Mouse (Mus musculus) kidney, adult 2 months (tissue): ENCODE measurements around the gene Pmf1. TPM values are rescaled to one million over a fixed set of nuclear protein-coding genes. Genes with fewer than 3 reads are reported as not detected.
"Not testable (repeated sequence)": the region's sequence is repeated elsewhere in the genome, so short reads cannot be mapped to it uniquely, and the experiment has no call there.

ENCODE experiments used
- DNase-seq: peaks from one replicate; pipeline ENCODE4 v3.0.0; 2021
- H3K27ac ChIP-seq: fragments of 200-500 bp; 2 replicates; pipeline ENCODE4 v1.5.1; 2012; ENCODE audit warnings: low read depth, low read length, control low read depth, inconsistent platforms; ENCODE audit not compliant: insufficient read depth
- H3K27me3 ChIP-seq: fragments of 200-500 bp; replicated peaks from 2 replicates; pipeline ENCODE4 v1.6.1; 2012; ENCODE audit warnings: mild to moderate bottlenecking, moderate library complexity, low read length, inconsistent platforms; ENCODE audit not compliant: control insufficient read depth, insufficient read depth
- H3K36me3 ChIP-seq: fragments of 200-500 bp; 2 replicates; pipeline ENCODE4 v1.6.1; 2012; ENCODE audit warnings: mild to moderate bottlenecking, moderate library complexity, low read length, inconsistent platforms; ENCODE audit not compliant: control insufficient read depth, insufficient read depth
- H3K4me1 ChIP-seq: fragments of 200-500 bp; 2 replicates; pipeline ENCODE4 v1.6.1; 2011; ENCODE audit warnings: low read length; ENCODE audit not compliant: control insufficient read depth, insufficient read depth
- H3K4me3 ChIP-seq: fragments of 200-500 bp; 2 replicates; pipeline ENCODE4 v1.5.1; 2011; ENCODE audit warnings: mild to moderate bottlenecking, low read depth, low read length, control low read depth; ENCODE audit not compliant: insufficient read depth
- CTCF ChIP-seq: fragments of 200-500 bp; conservative IDR thresholded peaks from 2 replicates; pipeline ENCODE4 v1.5.1; 2011; ENCODE audit warnings: low read depth, mild to moderate bottlenecking, control low read depth, low read length, moderate library complexity, mixed read lengths; ENCODE audit not compliant: insufficient read depth, insufficient read length
- POLR2A ChIP-seq: fragments of 200-500 bp; IDR thresholded peaks from one replicate; pipeline ENCODE4 v1.6.1; 2011; ENCODE audit warnings: low read depth, low read length, control low read depth
- WGBS: fragments of 180-500 bp; shearing (Covaris S2); methylation state at CpG from one replicate; pipeline ENCODE4 v1.1.7; 2018; 5-methylcytosine and 5-hydroxymethylcytosine counted together
- polyA plus RNA-seq: library from polyadenylated mRNA; depleted of rRNA; stranded (reverse); fragments of >200 nt; gene quantifications from 2 replicates; pipeline ENCODE4 v1.2.3, GENCODE M21; 2012

The Pmf1 gene
- polyA plus RNA-seq, 1 experiment = 33.9 TPM

DNA sequence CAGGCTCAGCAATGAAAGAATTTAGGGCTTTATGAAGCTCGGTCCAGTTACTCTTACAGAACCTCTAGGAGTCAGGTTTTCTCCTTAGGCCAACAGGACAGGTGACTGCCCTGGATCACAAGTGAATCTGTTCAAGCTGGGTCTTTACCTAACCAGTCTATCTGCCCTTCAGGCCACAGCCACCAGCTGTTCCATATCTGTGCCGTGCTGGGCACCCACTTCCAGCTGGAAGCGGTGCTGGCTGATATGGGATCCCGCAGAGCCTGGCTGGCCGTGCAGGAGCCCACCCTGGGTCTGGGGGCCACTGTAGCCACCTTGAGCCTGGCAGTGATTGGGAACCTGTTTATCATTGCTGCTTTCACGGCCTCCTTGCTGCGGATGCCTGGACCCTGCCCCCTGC is 42.6 kb downstream of the Pmf1 start:
- H3K36me3 ChIP-seq, H3K4me3 ChIP-seq, H3K4me1 ChIP-seq, DNase-seq, H3K27me3 ChIP-seq, H3K27ac ChIP-seq: not testable (repeated sequence)
- WGBS = 51% methylated on average over 3 of the region's 7 CpGs

DNA sequence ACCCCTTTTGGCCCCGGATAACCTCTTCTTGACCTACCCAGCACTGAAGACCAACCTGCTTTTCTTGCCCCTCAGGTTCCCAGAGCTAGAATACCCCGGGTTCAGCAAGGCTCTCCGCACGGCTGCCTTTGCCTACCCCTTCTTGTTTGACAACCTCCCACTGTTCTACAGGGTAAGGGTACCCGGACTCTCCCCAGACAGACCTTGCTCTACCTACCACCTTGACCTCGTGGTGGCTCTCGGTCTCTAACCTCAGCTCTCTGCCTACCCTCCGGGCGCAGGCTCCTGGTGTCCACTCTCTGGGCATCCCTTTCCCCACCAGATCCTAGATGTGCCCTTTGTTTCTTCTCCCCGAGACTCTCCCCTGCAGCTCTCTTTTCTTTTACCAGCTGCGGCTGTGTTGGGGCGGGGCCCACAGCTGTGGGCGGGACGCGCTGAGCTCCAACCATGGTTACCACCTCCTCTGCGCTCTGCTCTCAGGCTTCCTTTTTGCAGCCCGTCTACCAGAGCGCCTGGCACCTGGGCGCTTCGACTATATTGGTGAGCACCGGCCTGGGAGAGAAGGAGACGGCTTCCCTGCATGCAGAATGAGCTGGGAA is 43.2 kb downstream of the Pmf1 start:
- not testable (repeated sequence) for H3K4me3 ChIP-seq, H3K36me3 ChIP-seq, H3K4me1 ChIP-seq, H3K27ac ChIP-seq, H3K27me3 ChIP-seq
- WGBS = 8% methylated on average over 20 of the region's 22 CpGs
- DNase-seq = peak; percentile 51

DNA sequence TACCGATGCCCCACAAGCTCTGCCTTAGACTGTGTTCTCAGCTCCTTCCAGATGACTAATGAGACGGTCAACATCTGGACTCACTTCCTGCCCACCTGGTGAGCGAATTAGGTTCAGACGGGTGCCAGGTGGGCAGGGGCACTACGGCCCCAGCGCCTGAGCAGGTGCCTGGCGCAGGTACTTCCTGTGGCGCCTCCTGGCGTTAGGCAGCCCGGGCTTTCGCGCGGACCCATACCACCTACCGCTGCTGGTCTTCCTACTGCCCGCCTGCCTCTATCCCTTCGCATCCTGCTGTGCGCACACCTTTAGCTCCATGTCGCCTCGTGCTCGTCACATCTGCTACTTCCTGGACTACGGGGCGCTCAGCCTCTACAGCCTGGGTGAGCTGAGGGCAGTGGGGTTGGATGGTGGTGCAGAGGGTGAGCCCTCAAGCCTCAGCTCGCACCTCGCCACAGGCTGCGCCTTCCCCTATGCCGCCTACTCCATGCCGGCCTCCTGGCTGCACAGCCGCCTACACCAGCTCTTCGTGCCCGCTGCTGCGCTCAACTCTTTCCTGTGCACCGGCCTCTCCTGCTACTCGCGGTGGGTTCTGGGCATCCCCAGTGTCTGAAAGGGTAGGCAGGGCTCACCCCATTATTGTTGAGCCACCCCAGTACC is 44.3 kb downstream of the Pmf1 start:
- TF ChIP-seq CTCF = no peak
- no peak for TF ChIP-seq POLR2A
- H3K4me3 ChIP-seq = no peak overlapping the region
- no peak for DNase-seq
- 56% methylated on average over 34 of the region's 34 CpGs for WGBS
- H3K27me3 ChIP-seq = no peaks in the 10 kb centered on the region
- no peak overlapping the region for H3K27ac ChIP-seq
- no peaks in the 10 kb centered on the region for H3K4me1 ChIP-seq
- no peaks in the 10 kb centered on the region; the same call in 1 of the 2 replicates for H3K36me3 ChIP-seq

DNA sequence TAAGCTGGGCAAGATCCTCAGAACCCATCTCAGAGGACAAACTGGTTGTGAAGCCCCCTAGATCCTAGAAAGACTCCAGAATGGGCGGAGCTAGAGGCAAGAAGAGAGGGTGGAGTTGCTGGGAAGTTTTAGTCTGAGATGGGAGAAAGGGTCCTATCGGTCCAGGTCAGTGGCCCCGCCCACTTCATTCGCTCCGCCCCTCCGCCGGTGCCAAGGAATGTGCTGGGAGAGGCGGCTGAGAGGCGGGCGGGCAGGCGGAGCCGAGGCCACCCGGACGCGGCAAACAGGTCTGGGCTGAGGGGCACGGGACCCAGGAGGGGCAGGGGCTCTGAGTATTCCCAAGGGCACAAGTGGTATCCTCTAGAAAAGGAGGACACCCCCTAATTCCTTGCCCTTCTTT is 45.8 kb downstream of the Pmf1 start, which contains the start of gene Paqr6:
Gene Paqr6 (plus strand): TSS at position 248 of the 400 bp plus-strand sequence.
- Histone ChIP-seq H3K36me3 (peaks cover 2% of the 10 kb centered on the region; the same call in 1 of the 2 replicates), H3K27me3 (no peaks in the 10 kb centered on the region), H3K27ac (no peak within 1 kb of the TSS), H3K4me1 (no peaks in the 10 kb centered on the region), H3K4me3 (no peak within 1 kb of the TSS)
- WGBS = 9% methylated on average over 16 of the region's 16 CpGs
- peak; percentile 77 for DNase-seq
- TF ChIP-seq CTCF = no peak

DNA sequence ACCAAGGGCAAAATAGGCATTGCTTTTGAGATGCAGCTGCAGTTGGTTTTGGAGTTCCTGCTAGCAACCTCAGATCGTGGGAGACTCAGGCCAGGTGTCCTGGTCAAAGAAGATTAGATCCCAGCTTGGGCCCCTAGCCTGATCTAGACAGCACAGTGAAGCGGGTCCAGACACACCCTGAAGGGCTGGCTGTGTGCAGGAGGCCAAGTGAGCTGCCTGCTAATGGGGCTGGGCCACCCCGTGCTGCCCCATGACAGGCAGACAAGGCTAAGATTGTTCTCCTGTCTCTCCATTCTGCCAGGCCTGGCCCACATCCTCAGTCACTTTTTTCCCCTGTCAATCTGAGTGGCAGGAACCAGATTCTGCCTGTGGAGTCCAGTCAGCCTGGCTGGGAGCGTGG is 46.4 kb downstream of the Pmf1 start:
- H3K36me3 ChIP-seq = peaks cover 3% of the 10 kb centered on the region; the same call in 1 of the 2 replicates
- TF ChIP-seq POLR2A (no peak), CTCF (no peak)
- H3K4me3 ChIP-seq = no peak overlapping the region
- H3K27ac ChIP-seq = no peak overlapping the region
- no peak for DNase-seq
- 79% methylated on average over 4 of the region's 4 CpGs for WGBS
- no peaks in the 10 kb centered on the region for H3K4me1 ChIP-seq
- H3K27me3 ChIP-seq = no peaks in the 10 kb centered on the region

DNA sequence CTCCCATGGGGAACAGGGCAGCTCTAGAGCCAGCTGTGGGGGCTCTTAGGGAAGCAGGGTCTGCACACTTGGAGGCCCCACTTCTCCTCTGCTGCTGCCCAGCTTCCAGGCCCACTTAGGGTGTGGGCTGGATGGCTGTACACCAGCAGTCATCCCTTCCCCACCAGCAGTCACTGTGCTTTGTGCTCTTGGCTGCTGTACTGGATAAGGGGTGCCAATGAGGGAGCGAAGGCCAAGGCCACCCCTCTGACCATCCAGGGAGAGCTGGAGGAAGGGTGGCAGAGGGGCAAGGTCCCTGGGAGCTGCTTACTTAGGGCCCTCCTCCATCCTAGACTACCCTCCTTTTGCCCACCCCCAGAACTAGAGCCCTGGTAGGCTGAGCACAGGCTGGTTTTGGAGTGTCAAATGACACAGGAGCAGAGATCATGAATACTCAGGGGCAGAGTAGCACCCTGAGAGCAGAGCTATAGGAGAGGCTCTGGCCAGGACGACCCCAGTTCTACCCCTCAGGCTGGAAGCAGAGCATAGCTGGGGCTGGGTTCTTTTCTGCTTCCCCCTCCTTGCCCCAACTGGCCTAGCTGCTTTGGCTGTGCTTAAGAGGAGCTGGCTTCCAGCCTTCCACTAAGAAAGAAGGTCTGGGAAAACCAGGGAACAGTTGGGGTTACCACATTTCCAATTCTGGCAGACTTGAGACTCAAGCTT is 48.4 kb downstream of the Pmf1 start:
- H3K36me3 ChIP-seq = peaks cover 3% of the 10 kb centered on the region; the same call in 1 of the 2 replicates
- no peak overlapping the region for H3K27ac ChIP-seq
- H3K4me1 ChIP-seq = no peaks in the 10 kb centered on the region
- H3K27me3 ChIP-seq = no peaks in the 10 kb centered on the region
- no peak for DNase-seq
- no peak overlapping the region for H3K4me3 ChIP-seq
- WGBS = 73% methylated on average over 2 of the region's 2 CpGs
- no peak for TF ChIP-seq POLR2A
- TF ChIP-seq CTCF = no peak

DNA sequence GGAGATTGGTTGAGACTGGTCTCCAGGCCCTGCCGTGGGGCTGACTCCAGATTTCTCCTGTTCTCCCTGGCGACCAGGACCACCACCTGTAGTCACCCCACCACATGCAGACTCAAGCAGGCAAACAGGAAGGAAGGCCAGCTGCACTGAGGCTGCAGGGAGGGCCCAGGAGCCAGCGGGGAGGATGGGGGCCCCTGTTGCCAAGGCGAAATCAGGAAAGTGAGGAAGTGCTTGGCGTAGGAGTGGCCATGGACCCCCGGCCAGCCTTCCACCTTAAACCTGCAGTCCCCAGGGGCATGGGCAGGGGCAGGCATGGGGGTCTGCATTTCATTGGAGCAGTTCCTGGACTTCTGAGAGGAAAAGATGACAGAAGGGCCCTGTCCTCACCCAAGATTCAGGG is 49.0 kb downstream of the Pmf1 start:
- no peaks in the 10 kb centered on the region for H3K27me3 ChIP-seq
- DNase-seq = no peak
- no peak overlapping the region for H3K27ac ChIP-seq
- peaks cover 3% of the 10 kb centered on the region; the same call in 1 of the 2 replicates for H3K36me3 ChIP-seq
- no peak overlapping the region for H3K4me3 ChIP-seq
- H3K4me1 ChIP-seq = no peaks in the 10 kb centered on the region
- WGBS = 58% methylated on average over 6 of the region's 6 CpGs
- TF ChIP-seq POLR2A = no peak
- no peak for TF ChIP-seq CTCF
